Mouse (Mus musculus): Measurements from ENCODE around the gene Lrpap1.
A peak's percentile ranks its signal among the peaks of the same experiment; 100 is the strongest.

Gene Lrpap1

DNA sequence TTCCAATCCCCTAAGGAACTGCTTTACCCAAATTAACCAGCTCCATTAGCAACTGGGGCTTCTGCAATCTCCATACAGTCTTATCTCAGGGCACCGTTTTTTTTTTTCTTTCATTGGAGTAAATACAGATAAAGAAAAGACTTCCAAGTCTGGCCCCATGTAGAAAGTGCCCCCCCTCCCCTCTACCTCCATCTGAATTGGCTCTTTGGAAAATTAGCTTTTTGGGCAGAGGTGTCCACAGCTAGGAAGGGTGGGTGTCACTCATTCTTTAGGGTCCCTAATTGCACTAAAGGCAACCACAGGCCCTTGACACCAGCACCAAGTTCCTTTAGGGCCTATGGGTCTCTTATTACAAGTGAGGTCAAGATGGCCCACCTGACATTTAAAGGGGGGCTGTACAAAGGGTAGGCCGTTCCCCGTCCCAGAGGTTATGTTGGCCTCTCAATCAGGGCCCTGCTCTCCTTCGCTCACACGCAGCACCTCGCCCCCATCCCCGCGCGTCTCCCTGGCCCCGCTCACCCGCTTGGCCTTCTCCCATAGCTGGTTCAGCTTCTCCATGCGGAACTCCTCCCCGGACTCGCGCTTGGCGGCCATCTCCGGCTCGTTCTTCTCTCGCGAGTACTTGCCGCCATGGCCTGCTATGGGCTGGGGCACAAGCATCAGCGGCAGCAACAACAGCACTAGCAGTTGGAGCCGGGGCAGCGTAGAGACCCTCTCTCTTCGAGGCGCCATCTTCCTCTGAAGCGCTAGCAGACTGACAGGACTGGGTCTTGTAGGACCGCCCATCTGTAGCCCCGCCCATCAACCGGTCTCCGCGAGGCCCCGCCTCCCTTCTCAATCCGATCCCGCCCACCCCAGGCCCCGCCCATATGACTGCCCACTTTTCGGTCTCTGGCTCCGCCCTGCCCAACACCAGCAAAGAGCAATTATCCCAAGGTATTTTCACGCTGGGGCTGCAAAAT, at the start of gene Lrpap1:
Lrpap1 (minus strand) TSS at position 807 of the 962 bp plus-strand sequence.
- peak; percentile 92 for DNase-seq (ENCODE audit: low read depth, low spot score)

DNA sequence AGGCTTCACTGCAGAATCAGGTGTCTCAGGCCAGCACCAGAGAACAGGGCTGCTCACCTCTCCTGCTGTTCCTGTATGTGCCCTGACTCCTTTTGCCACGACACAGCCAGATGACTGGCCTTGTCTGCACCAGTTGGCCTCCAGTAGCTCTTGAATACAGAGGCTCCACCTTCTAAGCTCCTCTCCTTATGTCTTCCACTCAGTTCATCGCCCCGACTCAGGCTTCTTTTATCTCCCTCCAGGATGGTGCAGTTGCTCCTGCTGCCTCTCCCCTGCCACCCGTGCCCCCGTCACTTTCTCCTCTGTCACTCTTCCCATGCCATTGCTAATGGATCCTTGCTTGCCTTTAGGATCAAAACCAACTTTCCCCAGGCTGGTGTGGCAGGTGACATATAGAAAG, 44.4 kb upstream of the Lrpap1 start:
- DNase-seq (ENCODE audit: low read depth, low spot score), result no peak

DNA sequence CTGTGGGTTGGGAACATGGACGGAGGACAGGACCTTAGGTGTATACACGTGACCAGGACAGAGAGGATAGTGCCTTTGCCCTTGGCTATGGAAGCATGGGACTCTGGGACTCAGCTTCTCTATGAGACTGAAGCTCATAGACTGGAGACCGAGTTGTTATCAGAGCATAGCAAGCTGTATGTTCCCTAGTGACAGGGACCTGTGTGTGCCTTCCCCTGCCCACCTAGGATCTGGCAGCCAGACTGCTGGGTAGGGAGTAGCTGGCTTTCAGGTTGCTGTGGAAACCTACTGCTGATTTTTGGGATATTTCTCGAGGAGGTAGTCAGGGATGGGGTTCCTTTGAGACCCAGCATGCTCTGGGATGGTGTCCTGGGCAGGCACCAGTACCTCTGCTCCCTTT, 44.0 kb upstream of the Lrpap1 start:
- DNase-seq (ENCODE audit: low read depth, low spot score), result no peak

DNA sequence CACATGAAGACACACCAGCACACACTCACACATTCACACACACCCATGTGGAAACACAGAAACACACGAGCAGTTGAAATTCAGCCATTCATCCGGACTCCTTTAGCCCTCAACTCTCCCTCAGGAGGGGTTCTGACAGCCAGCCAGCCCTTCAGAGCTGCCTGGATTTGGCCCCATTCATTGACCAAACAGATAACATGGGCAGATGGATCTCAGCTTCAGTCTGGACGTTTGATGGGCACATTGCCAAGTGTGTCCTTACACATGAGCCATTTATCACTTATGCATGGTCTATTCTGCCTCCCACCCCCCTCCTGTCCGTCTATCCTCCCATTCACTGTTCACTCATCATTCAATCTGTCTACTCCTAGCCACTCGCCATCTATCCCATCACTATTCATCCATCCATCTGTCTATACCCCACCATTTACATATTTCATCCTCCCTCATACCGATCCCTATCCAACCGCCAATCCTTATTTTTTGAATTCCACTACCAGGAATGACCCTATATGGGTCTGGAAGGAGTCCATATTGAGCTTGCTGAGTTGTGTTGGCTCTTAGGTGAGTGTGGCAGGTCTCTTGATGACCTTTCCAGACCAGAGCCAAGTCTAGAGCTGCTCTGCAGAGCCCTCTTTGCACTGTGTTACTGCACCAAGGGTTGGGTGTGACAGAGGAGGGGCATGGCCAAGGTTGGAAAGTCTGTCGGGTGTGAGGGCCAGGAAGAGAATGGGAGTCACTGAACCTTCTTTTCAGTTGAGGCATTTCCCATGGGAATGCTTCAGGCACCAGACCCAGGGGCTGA, 42.6 kb upstream of the Lrpap1 start:
- DNase-seq (ENCODE audit: low read depth, low spot score), result no peak

DNA sequence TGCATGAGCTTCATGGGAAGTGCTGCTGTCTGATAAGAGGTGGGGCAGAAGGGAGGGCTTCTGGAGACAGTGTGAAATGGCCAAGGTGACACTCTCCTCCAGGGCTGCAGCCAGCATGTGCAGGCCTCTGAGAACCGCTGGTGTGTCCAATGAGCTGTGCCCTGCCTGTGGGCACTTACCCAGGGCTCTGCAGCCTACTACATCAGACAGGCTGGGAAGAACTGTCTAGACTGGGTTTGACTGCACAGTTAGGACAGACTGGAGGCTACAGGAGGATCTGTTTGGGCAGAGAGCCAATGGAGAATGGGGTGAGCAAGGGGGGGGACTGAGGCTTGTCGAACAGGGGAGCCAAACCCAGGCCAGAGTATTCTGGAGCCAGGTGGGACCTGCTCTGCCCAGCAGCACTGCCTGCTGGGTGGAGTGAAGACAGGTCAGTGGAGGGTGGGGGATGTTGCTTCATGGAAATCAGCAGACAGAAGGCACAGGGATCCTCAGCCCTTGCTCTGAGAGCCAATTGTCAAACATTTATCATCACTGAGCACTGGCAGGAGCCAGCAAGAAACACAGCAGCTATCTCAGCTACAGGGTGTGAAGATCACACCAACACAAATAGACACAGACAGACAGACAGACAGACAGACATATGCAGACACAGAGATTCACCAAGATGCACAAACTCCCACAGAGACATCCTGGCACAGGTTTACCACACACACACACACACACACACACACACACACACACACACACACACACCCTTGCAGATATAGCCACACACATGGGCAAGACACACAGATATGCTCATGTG, 41.8 kb upstream of the Lrpap1 start:
- no peak for DNase-seq (ENCODE audit: low read depth, low spot score)

DNA sequence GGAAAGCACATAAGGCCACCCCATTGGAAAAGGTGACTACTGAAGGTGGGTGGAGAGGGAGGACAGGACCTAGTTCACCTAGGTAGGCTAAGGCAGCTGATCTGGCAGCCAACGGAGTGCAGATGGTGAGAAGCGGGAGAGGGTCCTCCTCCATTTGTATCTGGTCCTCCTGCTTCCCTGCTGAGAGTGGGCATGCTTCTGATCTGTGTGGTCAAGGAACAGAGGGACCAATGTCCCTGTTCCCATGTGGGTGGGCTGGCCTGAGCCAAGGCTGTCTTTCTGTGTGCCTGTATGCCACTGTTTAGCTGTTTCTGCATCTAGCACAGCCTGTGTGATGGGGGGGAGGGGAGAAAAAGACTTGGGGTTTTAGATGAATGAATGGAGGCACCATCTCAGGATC, 41.2 kb upstream of the Lrpap1 start:
- DNase-seq (ENCODE audit: low read depth, low spot score), result no peak

DNA sequence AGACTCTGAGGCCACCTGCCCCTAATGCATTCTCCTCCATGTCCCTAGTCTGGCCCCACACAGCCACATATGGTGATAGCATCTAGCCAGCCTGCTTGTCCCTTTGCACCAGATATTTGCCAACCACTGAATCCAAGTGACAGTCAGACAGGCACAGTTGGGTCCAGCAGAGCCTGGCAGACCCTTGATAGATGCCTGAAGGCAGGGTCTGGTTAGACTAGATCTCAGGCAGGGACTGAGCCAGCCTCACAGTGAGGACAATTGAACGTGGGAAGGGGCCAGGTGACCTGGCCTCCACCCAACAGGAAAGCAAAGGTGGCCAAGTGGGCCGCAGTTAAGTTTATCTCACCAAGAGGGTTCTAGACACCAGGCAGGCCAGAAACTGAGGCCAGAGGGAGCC, 39.1 kb upstream of the Lrpap1 start:
- DNase-seq (ENCODE audit: low read depth, low spot score), result no peak

DNA sequence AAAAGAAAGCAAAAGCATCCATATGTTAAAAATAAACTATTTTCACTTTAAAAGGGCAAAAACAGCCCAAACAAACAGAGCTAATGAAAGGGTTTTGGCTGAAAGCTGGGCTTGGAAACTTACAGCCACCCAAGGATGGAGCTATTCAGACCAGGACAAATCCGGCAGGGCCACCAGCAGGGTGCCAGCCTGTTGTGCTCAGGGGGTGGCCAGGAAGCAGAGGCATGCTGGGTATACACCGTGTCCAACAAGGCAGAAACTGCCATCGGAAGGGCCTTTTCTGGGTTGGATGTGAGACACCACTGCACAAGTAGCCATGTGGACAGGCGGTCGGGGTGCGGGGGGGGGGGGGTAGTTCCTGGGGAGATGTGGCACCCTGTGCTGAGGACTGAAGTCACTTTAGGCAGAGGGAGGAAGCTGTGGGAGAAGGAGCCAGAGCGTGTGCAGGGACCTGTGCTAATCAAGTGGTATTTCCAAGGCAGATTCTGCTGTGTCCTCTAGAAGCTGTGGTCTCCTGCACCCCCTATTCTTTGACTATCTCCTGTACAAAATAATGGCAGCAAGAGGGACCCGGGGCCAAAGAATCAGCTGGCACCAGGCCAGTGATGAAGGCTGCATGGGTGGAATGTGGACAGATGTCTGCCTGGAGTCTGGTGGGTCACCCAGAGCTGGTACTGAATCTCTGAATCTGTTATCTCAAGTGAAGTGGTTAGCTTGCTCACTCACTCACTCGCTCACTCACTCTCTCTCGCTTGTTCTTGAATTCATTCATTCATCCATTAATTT, 38.1 kb upstream of the Lrpap1 start:
- DNase-seq (ENCODE audit: low read depth, low spot score), result no peak

DNA sequence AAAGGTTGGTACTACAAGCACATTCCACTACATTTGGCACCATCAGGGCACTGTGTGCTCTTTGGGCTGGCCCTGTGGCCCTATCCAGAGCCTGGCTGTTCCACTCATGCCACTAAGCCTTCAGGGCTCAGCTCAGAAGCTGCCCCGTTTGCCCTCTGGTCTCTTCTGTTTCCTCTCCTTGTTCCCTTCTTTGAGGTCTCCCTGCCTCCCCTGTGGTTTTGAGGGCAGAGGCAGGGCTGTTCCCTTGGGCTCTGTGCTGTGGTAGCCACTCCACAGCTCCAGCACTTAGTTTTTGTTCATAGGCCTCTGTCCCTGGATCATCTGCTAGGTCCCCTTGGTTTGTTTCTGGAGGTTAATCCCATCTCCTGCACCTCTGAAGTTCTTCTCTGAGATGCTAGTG, 37.3 kb upstream of the Lrpap1 start:
- no peak for DNase-seq (ENCODE audit: low read depth, low spot score)

DNA sequence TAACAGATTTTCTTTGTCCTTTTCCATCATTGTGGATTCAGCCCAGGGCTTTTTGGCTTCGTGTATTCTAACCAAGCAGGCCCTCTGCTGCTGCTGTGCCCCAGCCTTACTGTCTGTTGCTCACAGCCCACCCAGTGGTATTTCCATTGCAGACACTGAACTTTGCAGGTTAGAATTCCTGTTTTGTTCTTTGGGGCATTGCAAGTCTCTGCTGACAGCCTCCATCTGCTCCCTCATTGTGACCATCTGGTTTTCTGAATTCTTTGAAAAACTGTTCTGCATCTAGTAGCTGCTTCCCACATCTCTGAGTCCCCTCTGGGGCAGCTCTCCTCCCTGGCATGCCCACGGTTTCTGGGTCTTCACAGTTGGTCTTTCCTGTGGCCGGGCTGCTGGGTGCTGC, 35.8 kb upstream of the Lrpap1 start:
- DNase-seq (ENCODE audit: low read depth, low spot score), result no peak

DNA sequence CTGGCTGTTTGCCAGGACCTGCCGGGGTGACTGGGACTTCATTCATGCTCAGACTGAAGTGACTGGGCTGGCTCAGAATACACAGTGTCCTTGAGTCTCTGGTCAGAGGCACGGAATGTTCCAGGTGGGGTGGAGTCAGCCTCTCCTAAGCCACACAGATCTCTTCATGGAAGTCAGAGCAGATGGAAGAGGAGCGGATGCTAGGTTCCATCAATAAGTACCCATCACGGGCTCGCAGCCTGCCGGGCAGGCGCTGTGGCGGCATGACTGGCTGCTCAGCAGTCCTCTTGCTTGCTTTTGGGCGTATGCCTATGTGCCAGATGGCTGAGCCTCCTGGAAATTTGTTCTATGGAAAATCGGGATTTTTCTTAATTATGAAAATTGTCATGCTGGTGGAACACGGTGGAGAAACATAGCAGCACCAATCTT, 32.6 kb upstream of the Lrpap1 start:
- no peak for DNase-seq (ENCODE audit: low read depth, low spot score)

DNA sequence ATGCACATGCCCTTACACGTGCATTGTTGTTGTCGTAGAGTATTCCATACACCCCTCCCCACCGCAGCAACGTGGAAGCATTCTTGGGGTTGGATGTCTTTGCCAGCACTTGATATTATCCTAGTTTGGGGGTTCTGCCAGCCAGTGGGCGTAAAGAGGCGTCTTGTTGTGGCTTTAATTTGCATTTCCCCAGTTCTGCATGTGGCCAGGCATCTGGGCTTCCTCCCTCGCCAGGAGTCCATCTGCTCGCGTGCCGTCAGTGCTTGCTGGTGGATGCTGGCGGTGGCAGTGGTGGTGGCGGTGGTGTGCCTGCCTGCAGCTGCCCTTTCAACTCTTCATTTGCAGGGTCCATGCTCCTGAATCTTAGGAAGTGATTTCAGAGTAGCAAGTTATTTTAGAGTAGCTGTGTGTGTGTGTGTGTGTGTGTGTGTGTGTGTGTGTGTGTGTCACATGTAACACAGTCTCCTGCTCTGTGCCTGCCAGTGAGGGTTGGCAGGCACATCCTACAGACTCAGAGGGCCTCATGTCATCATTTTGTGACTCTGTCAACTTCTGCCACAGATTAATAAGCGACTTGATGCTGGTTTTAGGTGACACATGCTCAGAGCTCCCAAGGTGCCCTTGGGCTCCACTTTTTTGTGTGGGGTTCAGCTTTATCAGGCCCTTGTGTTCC, 32.1 kb upstream of the Lrpap1 start:
- no peak for DNase-seq (ENCODE audit: low read depth, low spot score)

DNA sequence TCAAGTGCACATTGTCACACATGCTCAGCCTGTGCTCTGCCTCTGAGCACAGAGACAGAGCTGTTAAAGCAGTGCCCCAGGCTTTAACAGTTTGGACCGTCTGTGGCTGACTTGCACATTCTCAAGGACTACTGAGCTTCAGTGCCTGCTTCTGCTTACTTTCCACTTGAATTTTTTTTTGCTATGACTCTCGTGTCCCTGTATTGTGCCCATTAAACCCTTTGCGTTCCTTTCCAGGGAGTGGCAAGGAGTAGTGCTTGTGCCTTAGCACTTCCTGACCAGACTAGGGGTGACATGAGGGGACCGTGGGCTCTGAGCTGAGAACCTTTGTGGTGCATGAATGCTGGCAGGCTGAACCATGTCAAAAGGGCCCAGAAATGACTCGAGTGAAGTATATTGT, 30.3 kb upstream of the Lrpap1 start:
- no peak for DNase-seq (ENCODE audit: low read depth, low spot score)

DNA sequence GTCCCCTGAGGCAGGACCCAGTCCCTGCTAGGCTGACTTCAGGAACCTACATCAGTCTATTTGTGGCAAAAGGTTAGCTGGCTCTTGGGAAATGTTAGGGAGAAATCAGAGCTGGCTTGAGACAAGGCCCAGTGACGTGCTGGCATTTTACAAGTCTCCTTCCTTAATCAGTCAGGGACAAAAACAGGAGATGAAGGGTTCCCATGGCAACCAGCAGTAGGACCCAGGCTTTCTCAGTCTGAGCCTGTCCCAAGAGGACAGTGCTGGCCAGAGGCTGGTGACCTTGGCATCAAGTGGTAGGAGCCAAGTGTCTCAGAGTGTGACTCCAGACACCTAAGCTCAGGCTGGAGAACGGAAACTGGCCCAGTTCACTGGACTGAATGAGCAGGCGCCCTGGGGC, 28.7 kb upstream of the Lrpap1 start:
- no peak for DNase-seq (ENCODE audit: low read depth, low spot score)

DNA sequence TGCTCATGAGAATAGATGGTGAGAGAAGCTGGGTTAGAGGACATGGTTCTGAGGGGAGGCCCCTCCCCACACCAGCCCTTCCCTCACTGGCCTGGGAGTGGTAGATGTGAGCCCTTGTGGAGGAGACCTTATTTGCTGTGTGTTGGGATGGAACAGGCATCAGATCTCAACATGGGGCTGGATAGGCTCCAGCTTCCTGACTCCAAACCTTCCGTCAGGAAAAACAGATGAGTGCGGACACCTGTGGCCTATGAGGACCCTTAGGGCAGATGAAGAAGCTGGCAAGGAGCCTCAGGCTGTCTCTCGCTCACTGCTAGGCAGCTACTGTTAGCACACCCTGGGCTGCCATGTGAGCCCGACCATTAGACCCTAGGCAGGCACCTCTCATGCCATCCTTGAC, 27.9 kb upstream of the Lrpap1 start:
- DNase-seq (ENCODE audit: low read depth, low spot score), result no peak

DNA sequence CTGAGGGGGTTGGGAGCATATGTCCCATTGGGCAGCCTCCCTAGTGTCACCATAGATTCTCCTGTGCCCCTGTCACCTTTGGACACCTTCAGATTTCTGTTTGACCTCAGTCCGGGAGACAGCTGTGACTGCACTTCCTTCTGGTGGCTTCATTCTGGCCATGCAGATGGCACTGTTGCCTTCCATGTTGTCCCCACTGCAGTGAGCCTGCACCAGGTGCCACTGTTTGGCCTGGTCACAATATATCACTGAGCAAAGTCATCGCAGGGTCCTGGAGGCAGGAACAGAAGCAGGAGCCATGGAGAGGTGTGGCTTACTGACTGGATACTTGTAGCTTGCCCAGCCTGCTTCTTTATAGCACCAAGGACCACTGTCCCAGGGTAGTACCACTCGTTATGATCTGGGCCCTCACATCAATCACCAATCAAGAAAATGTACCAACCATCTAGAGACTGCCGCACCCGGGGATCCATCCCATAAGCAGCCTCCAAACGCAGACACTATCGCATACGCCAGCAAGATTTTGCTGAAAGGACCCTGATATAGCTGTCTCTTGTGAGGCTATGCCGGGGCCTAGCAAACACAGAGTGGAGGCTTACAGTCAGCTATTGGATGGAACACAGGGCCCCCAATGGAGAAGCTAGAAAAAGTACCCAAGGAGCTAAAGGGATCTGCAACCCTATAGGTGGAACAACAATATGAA, 26.9 kb upstream of the Lrpap1 start:
- DNase-seq (ENCODE audit: low read depth, low spot score), result no peak

DNA sequence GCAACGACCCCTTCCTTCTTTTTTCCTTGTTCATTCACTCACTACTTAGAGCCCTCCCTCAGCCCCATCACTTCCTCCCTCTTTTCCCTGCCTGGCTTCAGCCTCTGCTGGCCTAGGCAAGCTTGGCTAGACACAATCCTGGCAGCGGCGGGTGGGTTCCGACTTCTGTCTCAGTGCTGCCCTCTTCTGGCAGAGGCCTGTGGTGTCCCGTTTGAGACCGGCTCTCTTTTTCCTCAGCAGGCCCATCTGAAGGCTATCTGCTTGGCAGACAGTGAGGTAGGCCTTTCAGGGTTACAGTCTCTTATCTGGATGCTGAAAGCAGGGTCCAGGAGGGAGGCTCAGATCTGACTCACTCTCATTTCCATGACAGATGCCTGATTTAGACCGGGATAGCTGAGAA, 26.2 kb upstream of the Lrpap1 start:
- peak; percentile 82 for DNase-seq (ENCODE audit: low read depth, low spot score)

DNA sequence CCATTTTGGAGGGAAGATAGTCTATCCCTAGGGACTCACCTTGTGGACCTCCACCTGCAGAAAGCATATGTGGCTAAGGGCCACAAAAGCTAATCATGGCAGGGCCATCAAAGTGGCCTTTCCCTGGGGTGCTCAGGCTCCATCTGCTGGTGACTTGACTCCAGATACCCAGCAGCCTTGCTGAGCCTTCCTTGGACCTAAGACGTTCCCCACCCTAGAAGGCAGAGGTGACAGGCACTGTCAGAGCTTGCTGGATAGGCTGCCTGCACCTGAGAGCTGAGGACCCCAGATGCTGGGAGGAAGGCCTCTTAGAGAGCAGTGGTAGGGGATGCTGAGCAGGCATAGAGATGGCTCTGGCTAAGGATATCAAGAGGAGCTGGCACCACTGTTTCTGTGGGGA, 25.7 kb upstream of the Lrpap1 start:
- DNase-seq (ENCODE audit: low read depth, low spot score), result no peak

DNA sequence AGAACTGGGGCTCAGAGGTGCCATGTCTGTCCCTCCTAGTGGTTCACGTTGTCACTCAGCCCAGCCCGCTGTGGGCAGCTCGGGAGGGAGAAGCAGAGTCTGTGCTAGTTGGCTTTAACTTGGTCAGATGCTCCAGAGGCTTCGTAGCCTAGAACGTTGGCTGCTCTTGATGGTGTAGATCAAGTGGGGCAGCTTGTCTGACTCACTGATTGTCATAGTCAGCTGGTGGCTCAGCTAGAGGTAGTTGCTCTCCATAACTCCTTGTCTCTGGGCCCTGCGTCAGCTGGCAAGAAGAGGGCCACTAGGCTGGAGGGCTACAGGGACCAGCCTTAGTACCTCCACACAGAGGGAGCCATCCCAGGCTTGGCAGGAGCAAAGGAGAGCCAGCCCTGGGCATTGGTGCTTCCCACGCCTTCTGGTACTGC, 24.2 kb upstream of the Lrpap1 start:
- DNase-seq (ENCODE audit: low read depth, low spot score), result no peak

DNA sequence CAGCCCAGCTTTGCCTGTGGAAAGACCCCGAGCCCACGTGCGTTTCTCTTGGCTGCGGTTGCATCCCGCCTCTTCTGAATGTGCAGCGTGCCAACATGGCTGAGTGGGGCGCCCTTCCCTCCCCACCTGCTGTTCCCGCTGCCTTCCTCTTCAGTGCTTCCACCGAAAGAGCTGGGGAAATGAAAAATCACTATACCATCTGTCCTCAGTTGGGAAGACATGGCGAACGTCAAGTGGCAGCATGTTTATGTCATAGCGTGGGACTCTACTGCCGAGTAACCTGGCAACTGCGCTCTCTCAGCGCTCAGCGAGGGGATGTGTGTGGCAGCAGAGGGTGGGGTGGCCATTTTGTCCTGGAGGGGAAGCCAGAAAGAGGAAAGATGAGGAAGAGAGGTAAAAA, 23.6 kb upstream of the Lrpap1 start:
- no peak for DNase-seq (ENCODE audit: low read depth, low spot score)

Data from forelimb bud, embryonic 11.5 days (tissue).